Comparison of ENCODE assay signal across 12 mouse cellular contexts in genomic region chr17:28005393-28005792, GRCm38 (mm10).
DNase-seq lines count a peak whose midpoint lies in the region; ATAC-seq and TF ChIP-seq lines count a peak whose summit lies in the region.
"Had no signal": no experiment of that assay in that cellular context is flagged by ENCODE, and none has a peak within 500 bp of the region (broad histone marks: within the 10 kb centered on the region; RNA-seq: fewer than 3 reads in every experiment).

No protein-coding gene starts in this region.

- ATAC-seq in hindbrain, embryonic 13.5 days (ENCODE audit: low FRiP score) = no peak
- ATAC-seq in hindbrain, embryonic 14.5 days (ENCODE audit: low FRiP score) = no peak
- ATAC-seq in limb, embryonic 13.5 days (ENCODE audit: low FRiP score, low read depth) = no peak
- 0 out of 2 replicates have a peak, but pooled peaks have one; percentile 52 for ATAC-seq in forebrain, embryonic 16.5 days

- TF ChIP-seq POLR2A in brain, embryonic 14.5 days (IDR thresholded peaks at IDR 0.05; ENCODE audit: borderline replicate concordance, extremely low read depth, insufficient read depth, insufficient read length, poor library complexity, severe bottlenecking) = no peak

- no peak overlapping the region for H3K9ac ChIP-seq in hindbrain, embryonic 13.5 days
- H3K9ac ChIP-seq in hindbrain, embryonic 14.5 days = no peak overlapping the region
- no peak overlapping the region for H3K9ac ChIP-seq in limb, embryonic 13.5 days
- H3K9ac ChIP-seq in forebrain, embryonic 16.5 days (replicated peaks; ENCODE audit: low read depth, low read length) = no peak overlapping the region

- H3K9me3 ChIP-seq in hindbrain, embryonic 13.5 days = no peaks in the 10 kb centered on the region
- H3K9me3 ChIP-seq in hindbrain, embryonic 14.5 days (ENCODE audit: control insufficient read depth, low read length) = no peaks in the 10 kb centered on the region
- no peaks in the 10 kb centered on the region for H3K9me3 ChIP-seq in limb, embryonic 13.5 days
- H3K9me3 ChIP-seq in limb, embryonic 10.5 days (replicated peaks) = no peaks in the 10 kb centered on the region
- H3K9me3 ChIP-seq in forebrain, embryonic 16.5 days (ENCODE audit: control insufficient read depth, low read length) = no peaks in the 10 kb centered on the region
- H3K9me3 ChIP-seq: embryonic facial prominence, embryonic 13.5 days had no signal

- H3K4me2 ChIP-seq in hindbrain, embryonic 13.5 days = no peak overlapping the region
- no peak overlapping the region for H3K4me2 ChIP-seq in hindbrain, embryonic 14.5 days (replicated peaks)
- H3K4me2 ChIP-seq in limb, embryonic 13.5 days (replicated peaks) = no peak overlapping the region
- no peak overlapping the region for H3K4me2 ChIP-seq in forebrain, embryonic 16.5 days (ENCODE audit: low read length)
- H3K4me2 ChIP-seq: embryonic facial prominence, embryonic 13.5 days had no signal

- H3K27ac ChIP-seq in hindbrain, embryonic 13.5 days = peak overlapping the region; percentile 49; the same call in 1 of the 2 replicates
- H3K27ac ChIP-seq in hindbrain, embryonic 14.5 days = no peak overlapping the region
- H3K27ac ChIP-seq in limb, embryonic 13.5 days = peak overlapping the region; percentile 39; the same call in 1 of the 2 replicates
- H3K27ac ChIP-seq in limb, embryonic 10.5 days = no peak overlapping the region
- no peak overlapping the region for H3K27ac ChIP-seq in forebrain, embryonic 16.5 days (ENCODE audit: low read length)

- H3K36me3 ChIP-seq in hindbrain, embryonic 13.5 days = peaks cover 19% of the 10 kb centered on the region
- H3K36me3 ChIP-seq in hindbrain, embryonic 14.5 days (replicated peaks; ENCODE audit: control insufficient read depth, insufficient read depth) = peaks cover 19% of the 10 kb centered on the region; the same call in 1 of the 2 replicates
- H3K36me3 ChIP-seq in limb, embryonic 13.5 days = peaks cover 22% of the 10 kb centered on the region
- peaks cover 44% of the 10 kb centered on the region for H3K36me3 ChIP-seq in limb, embryonic 10.5 days
- no peaks in the 10 kb centered on the region for H3K36me3 ChIP-seq in forebrain, embryonic 16.5 days (ENCODE audit: control insufficient read depth, insufficient read depth)

- TF ChIP-seq CTCF in brain, embryonic 14.5 days (IDR thresholded peaks at IDR 0.05; ENCODE audit: borderline replicate concordance, extremely low read depth, insufficient read depth, insufficient read length) = no peak

- peaks cover 50% of the 10 kb centered on the region for H3K4me1 ChIP-seq in hindbrain, embryonic 13.5 days (replicated peaks)
- H3K4me1 ChIP-seq in hindbrain, embryonic 14.5 days (replicated peaks; ENCODE audit: control insufficient read depth, insufficient read depth, low read length) = peaks cover 33% of the 10 kb centered on the region
- peaks cover 70% of the 10 kb centered on the region for H3K4me1 ChIP-seq in limb, embryonic 13.5 days
- peaks cover 59% of the 10 kb centered on the region for H3K4me1 ChIP-seq in limb, embryonic 10.5 days
- H3K4me1 ChIP-seq in forebrain, embryonic 16.5 days (replicated peaks; ENCODE audit: control insufficient read depth, insufficient read depth, low read length) = peaks cover 36% of the 10 kb centered on the region

- DNase-seq in hindbrain, embryonic 14.5 days (ENCODE audit: low spot score) = no peak
- no peak for DNase-seq in limb, embryonic 10.5 days (ENCODE audit: low spot score)
- peak; percentile 79 for DNase-seq in brain, embryonic 14.5 days (ENCODE audit: low read depth)
- no peak for DNase-seq in adrenal gland, postnatal 14 days
- DNase-seq: cerebellum, postnatal 14 days; kidney, postnatal 4 days; lung, adult 2 months; spleen, adult 18-20 months had no signal

- no peak overlapping the region for H3K4me3 ChIP-seq in hindbrain, embryonic 13.5 days
- no peak overlapping the region for H3K4me3 ChIP-seq in hindbrain, embryonic 14.5 days (replicated peaks; ENCODE audit: low read length)
- H3K4me3 ChIP-seq in limb, embryonic 13.5 days = no peak overlapping the region
- no peak overlapping the region for H3K4me3 ChIP-seq in limb, embryonic 10.5 days
- H3K4me3 ChIP-seq in forebrain, embryonic 16.5 days (replicated peaks; ENCODE audit: low read length) = no peak overlapping the region
- H3K4me3 ChIP-seq: embryonic facial prominence, embryonic 13.5 days had no signal

- 0 out of 2 replicates have a peak, but pooled peaks cover 4% of the 10 kb centered on the region for H3K27me3 ChIP-seq in hindbrain, embryonic 13.5 days
- H3K27me3 ChIP-seq in hindbrain, embryonic 14.5 days (ENCODE audit: control insufficient read depth, insufficient read depth, low read length) = no peaks in the 10 kb centered on the region
- no peaks in the 10 kb centered on the region for H3K27me3 ChIP-seq in limb, embryonic 13.5 days
- no peaks in the 10 kb centered on the region for H3K27me3 ChIP-seq in limb, embryonic 10.5 days (ENCODE audit: low read depth, poor library complexity, severe bottlenecking)
- H3K27me3 ChIP-seq in forebrain, embryonic 16.5 days (replicated peaks; ENCODE audit: control insufficient read depth, insufficient read depth, low read length) = no peaks in the 10 kb centered on the region
- H3K27me3 ChIP-seq: embryonic facial prominence, embryonic 13.5 days had no signal

Comparison
In these comparisons a context has a peak if more than half of its experiments do, and no peak if none do; other contexts are left out.
1. H3K27ac ChIP-seq: peak in hindbrain, embryonic 13.5 days (single experiment) and limb, embryonic 13.5 days (single experiment); none in hindbrain, embryonic 14.5 days (single experiment), limb, embryonic 10.5 days (single experiment) and forebrain, embryonic 16.5 days (single experiment).